Mouse (Mus musculus) MEL (cell line): ENCODE measurements at regions not wholly inside any gene's neighbourhood (a gene's known extent, or its start where the extent isn't known, plus 50 kb on each side); places are given as distances from the start of the nearest gene placed in this dataset.

Experiments
- DNase-seq: peaks from one replicate; pipeline ENCODE4 v3.0.0; 2011; ENCODE audit warnings: low read depth, low spot score
- H3K27ac ChIP-seq: 2 replicates; pipeline ENCODE4 v1.5.1; 2012; ENCODE audit warnings: low read depth, mild to moderate bottlenecking, control low read depth, low read length, moderate library complexity; ENCODE audit not compliant: control insufficient read depth
- H3K27me3 ChIP-seq, 2 experiments: fragments of 150-350 bp in 1 of 2; sonication (generic) in 1 of 2; 2 replicates each; pipeline ENCODE4 v1.6.1; 2012; ENCODE audit warnings: low read length in 2 of 2, mild to moderate bottlenecking in 2 of 2, improper control_type of control experiment in 1 of 2, moderate library complexity in 1 of 2; ENCODE audit not compliant: insufficient read depth in 2 of 2, control insufficient read depth in 1 of 2
- H3K36me3 ChIP-seq, 2 experiments: 2 replicates each; pipeline ENCODE4 v1.6.1; 2012 to 2014; ENCODE audit warnings: low read length in 2 of 2, improper control_type of control experiment in 1 of 2, inconsistent platforms in 1 of 2, mild to moderate bottlenecking in 1 of 2; ENCODE audit not compliant: insufficient read depth in 2 of 2, control insufficient read depth in 1 of 2
- H3K4me1 ChIP-seq, 2 experiments: fragments of 150-350 bp in 1 of 2; sonication (generic) in 1 of 2; 2 replicates each; pipeline ENCODE4 v1.6.1; 2012; ENCODE audit warnings: low read length in 2 of 2, improper control_type of control experiment in 1 of 2, mild to moderate bottlenecking in 1 of 2; ENCODE audit not compliant: insufficient read depth in 2 of 2, control insufficient read depth in 1 of 2
- H3K4me3 ChIP-seq, 2 experiments: fragments of 150-350 bp in 1 of 2; sonication (generic) in 1 of 2; 2 replicates each; pipeline ENCODE4 v1.5.1; 2012; ENCODE audit warnings: low read depth in 2 of 2, low read length in 2 of 2, mild to moderate bottlenecking in 2 of 2, moderate library complexity in 2 of 2, control low read depth in 1 of 2, improper control_type of control experiment in 1 of 2; ENCODE audit not compliant: control insufficient read depth in 1 of 2, insufficient read depth in 1 of 2
- H3K79me2 ChIP-seq: 2 replicates; pipeline ENCODE4 v1.6.1; 2012; ENCODE audit warnings: mild to moderate bottlenecking, low read length, moderate library complexity; ENCODE audit not compliant: control insufficient read depth, poor library complexity, insufficient read depth
- H3K9ac ChIP-seq: 2 replicates; pipeline ENCODE4 v1.6.1; 2012; ENCODE audit warnings: low read depth, mild to moderate bottlenecking, control low read depth, low read length, moderate library complexity; ENCODE audit not compliant: control insufficient read depth, poor library complexity, severe bottlenecking
- H3K9me3 ChIP-seq: fragments of 150-350 bp; sonication (generic); replicated peaks from 2 replicates; pipeline ENCODE4 v1.6.1; 2012; ENCODE audit warnings: mild to moderate bottlenecking, low read length, improper control_type of control experiment, moderate library complexity; ENCODE audit not compliant: insufficient read depth
- ELF1 ChIP-seq: IDR thresholded peaks from 2 replicates; pipeline ENCODE4 v1.6.1; 2014; ENCODE audit warnings: low read depth, mild to moderate bottlenecking, inconsistent platforms, low read length, improper control_type of control experiment, moderate library complexity
- ETS1 ChIP-seq: IDR thresholded peaks from 2 replicates; pipeline ENCODE4 v1.6.1; 2012; ENCODE audit warnings: low read depth, mild to moderate bottlenecking, inconsistent platforms, low read length, improper control_type of control experiment, moderate library complexity
- HCFC1 ChIP-seq: IDR thresholded peaks from 2 replicates; pipeline ENCODE4 v1.6.1; 2012; ENCODE audit warnings: low read depth, mild to moderate bottlenecking, inconsistent platforms, low read length, improper control_type of control experiment, moderate library complexity
- JUND ChIP-seq: IDR thresholded peaks from 2 replicates; pipeline ENCODE4 v1.6.1; 2011; ENCODE audit warnings: low read depth, mild to moderate bottlenecking, improper control_type of control experiment, low read length
- KAT2A ChIP-seq: conservative IDR thresholded peaks from 2 replicates; pipeline ENCODE4 v1.6.1; 2012; ENCODE audit warnings: low read depth, low read length, improper control_type of control experiment, inconsistent platforms
- MAX ChIP-seq: IDR thresholded peaks from 2 replicates; pipeline ENCODE4 v1.6.1; 2011; ENCODE audit warnings: low read length, improper control_type of control experiment
- MEF2A ChIP-seq: IDR thresholded peaks from 2 replicates; pipeline ENCODE4 v1.6.1; 2014; ENCODE audit warnings: low read depth, mild to moderate bottlenecking, inconsistent platforms, low read length, improper control_type of control experiment; ENCODE audit not compliant: poor library complexity, insufficient replicate concordance, severe bottlenecking; ENCODE audit errors: extremely low read depth
- MYB ChIP-seq: IDR thresholded peaks from 2 replicates; pipeline ENCODE4 v1.6.1; 2011; ENCODE audit warnings: mild to moderate bottlenecking, low read depth, low read length, improper control_type of control experiment
- NRF1 ChIP-seq: IDR thresholded peaks from 2 replicates; pipeline ENCODE4 v1.6.1; 2014; ENCODE audit warnings: low read depth, mild to moderate bottlenecking, inconsistent platforms, low read length, improper control_type of control experiment, moderate library complexity; ENCODE audit not compliant: poor library complexity, insufficient read depth, severe bottlenecking
- POLR2AphosphoS2 ChIP-seq: IDR thresholded peaks from 2 replicates; pipeline ENCODE4 v1.6.1; 2011; ENCODE audit warnings: low read length, improper control_type of control experiment
- RCOR1 ChIP-seq: IDR thresholded peaks from 2 replicates; pipeline ENCODE4 v1.6.1; 2012; ENCODE audit warnings: low read depth, mild to moderate bottlenecking, inconsistent platforms, low read length, improper control_type of control experiment
- TAL1 ChIP-seq: IDR thresholded peaks from 2 replicates; pipeline ENCODE4 v1.6.1; 2012; ENCODE audit warnings: mild to moderate bottlenecking, inconsistent platforms, low read length, moderate library complexity, mixed read lengths
- TBP ChIP-seq: IDR thresholded peaks from 2 replicates; pipeline ENCODE4 v1.8.0; 2011; ENCODE audit warnings: low read depth, low read length, improper control_type of control experiment
- TCF12 ChIP-seq: IDR thresholded peaks from 2 replicates; pipeline ENCODE4 v1.6.1; 2014; ENCODE audit warnings: low read depth, mild to moderate bottlenecking, inconsistent platforms, low read length, improper control_type of control experiment, moderate library complexity
- USF1 ChIP-seq: IDR thresholded peaks from 2 replicates; pipeline ENCODE4 v1.6.1; 2014; ENCODE audit warnings: low read depth, mild to moderate bottlenecking, inconsistent platforms, low read length, improper control_type of control experiment, moderate library complexity
- USF2 ChIP-seq, 2 experiments: IDR thresholded peaks; 2 replicates each; pipeline ENCODE4 v1.6.1; 2011 to 2012; ENCODE audit warnings: improper control_type of control experiment in 2 of 2, low read length in 2 of 2, borderline replicate concordance in 1 of 2, inconsistent platforms in 1 of 2, low read depth in 1 of 2, mild to moderate bottlenecking in 1 of 2; ENCODE audit not compliant: insufficient read depth in 1 of 2
- ZNF384 ChIP-seq: IDR thresholded peaks from 2 replicates; pipeline ENCODE4 v1.6.1; 2012; ENCODE audit warnings: low read depth, mild to moderate bottlenecking, inconsistent platforms, low read length, improper control_type of control experiment

- Histone ChIP-seq H3K9ac (no peak overlapping the region), H3K27ac (no peak overlapping the region), H3K79me2 (no peaks in the 10 kb centered on the region; the same call in 1 of the 2 replicates), H3K4me3 (no peak overlapping the region), H3K27me3 (no peaks in the 10 kb centered on the region), H3K9me3 (no peaks in the 10 kb centered on the region), H3K36me3 (peaks cover 0 to 25% of the 10 kb centered on the region in 2 experiments; a peak in 2 of 4 replicates), H3K4me1 (peaks cover 14 to 38% of the 10 kb centered on the region in 2 experiments)
- TF ChIP-seq HCFC1 (no peak), KAT2A (no peak), MAX (no peak), TBP (no peak), POLR2AphosphoS2 (no peak), TAL1 (no peak), NRF1 (no peak), TCF12 (no peak), MYB (no peak), JUND (no peak), ELF1 (no peak), MEF2A (no peak), RCOR1 (no peak), USF2 (IDR thresholded peaks at IDR 0.05; ENCODE audit: borderline replicate concordance in 1 of 2, insufficient read depth in 1 of 2, low read depth in 1 of 2, low read length in 2 of 2) (no peak), USF1 (no peak)
- no peak for DNase-seq
Measured at GRCm38 (mm10) chr16:30184591-30185265, 82.6 kb downstream of the Cpn2 start.

- no peak for DNase-seq
- Histone ChIP-seq H3K9me3 (no peaks in the 10 kb centered on the region), H3K36me3 (peaks cover 0 to 15% of the 10 kb centered on the region in 2 experiments; a peak in 2 of 4 replicates), H3K27ac (peak overlapping the region; percentile 89), H3K79me2 (no peaks in the 10 kb centered on the region; the same call in 1 of the 2 replicates), H3K4me1 (peaks cover 5 to 29% of the 10 kb centered on the region in 2 experiments), H3K4me3 (peak overlapping the region in 1 of 2 experiments; percentile 54; a peak in 2 of 4 replicates), H3K27me3 (no peaks in the 10 kb centered on the region), H3K9ac (peak overlapping the region; percentile 45)
- no peak for TF ChIP-seq ETS1
- TF ChIP-seq ZNF384, result peak; percentile 89
Measured at GRCm38 (mm10) chr16:30185707-30186106, 81.6 kb downstream of the Cpn2 start.
